Mouse (Mus musculus) forebrain, embryonic 14.5 days (tissue): ENCODE results near the gene Tmprss9. TPM values are rescaled to one million over a fixed set of nuclear protein-coding genes. Genes with fewer than 3 reads are reported as not detected.
A peak's percentile ranks its signal among the peaks of the same experiment; 100 is the strongest.

Experiments used
- ATAC-seq: fragments of 200-750 bp; cut with Nextera tagmentation; 2 replicates; pipeline ENCODE4 v1.8.0; 2017; ENCODE audit warnings: mild to moderate bottlenecking, moderate library complexity
- DNase-seq: peaks from one replicate; pipeline ENCODE4 v3.0.0-alpha.2; 2015; ENCODE audit warnings: low spot score
- H3K27ac ChIP-seq: fragments of 300-500 bp; sonication (generic); 2 replicates; pipeline ENCODE4 v1.5.1; 2014; ENCODE audit warnings: low read depth, mild to moderate bottlenecking, control low read depth, low read length, moderate library complexity
- H3K27me3 ChIP-seq: fragments of 300-500 bp; sonication (generic); replicated peaks from 2 replicates; pipeline ENCODE4 v1.6.1; 2014; ENCODE audit warnings: low read length, control low read depth, mixed read lengths; ENCODE audit not compliant: control insufficient read depth, insufficient read depth
- H3K36me3 ChIP-seq: fragments of 300-500 bp; sonication (generic); 2 replicates; pipeline ENCODE4 v1.6.1; 2014; ENCODE audit warnings: low read length, control low read depth; ENCODE audit not compliant: control insufficient read depth, insufficient read depth
- H3K4me1 ChIP-seq: fragments of 300-500 bp; sonication (generic); 2 replicates; pipeline ENCODE4 v1.6.1; 2014; ENCODE audit warnings: antibody characterized with exemption, low read length, control low read depth; ENCODE audit not compliant: control insufficient read depth, insufficient read depth
- H3K4me2 ChIP-seq: fragments of 300-500 bp; sonication (generic); 2 replicates; pipeline ENCODE4 v1.6.1; 2014; ENCODE audit warnings: mild to moderate bottlenecking, control low read depth, low read length
- H3K4me3 ChIP-seq: fragments of 300-500 bp; sonication (generic); 2 replicates; pipeline ENCODE4 v1.5.1; 2014; ENCODE audit warnings: low read depth, low read length, control low read depth
- H3K9ac ChIP-seq: fragments of 300-500 bp; sonication (generic); 2 replicates; pipeline ENCODE4 v1.6.1; 2014; ENCODE audit warnings: mild to moderate bottlenecking, low read length, control low read depth, moderate library complexity
- H3K9me3 ChIP-seq: fragments of 300-500 bp; sonication (generic); replicated peaks from 2 replicates; pipeline ENCODE4 v1.6.1; 2016; ENCODE audit warnings: low read length, control low read depth, mixed read lengths; ENCODE audit not compliant: control insufficient read depth
- WGBS: fragments of 180-500 bp; shearing (Covaris S2); extraction: QIAGEN DNeasy Blood & Tissue Kit; methylation state at CpG from one replicate; pipeline ENCODE4 v1.1.7; 2014; 5-methylcytosine and 5-hydroxymethylcytosine counted together
- polyA plus RNA-seq: library from polyadenylated mRNA; unstranded; fragments of >200 nt; fragmentation: Nextera tagmentation; extraction: Ambion mirVana; gene quantifications from 2 replicates; pipeline ENCODE4 v1.2.1, GENCODE M21; 2014

Gene Tmprss9
- polyA plus RNA-seq, 1 experiment from 2014 or later, result 0.13 TPM

DNA sequence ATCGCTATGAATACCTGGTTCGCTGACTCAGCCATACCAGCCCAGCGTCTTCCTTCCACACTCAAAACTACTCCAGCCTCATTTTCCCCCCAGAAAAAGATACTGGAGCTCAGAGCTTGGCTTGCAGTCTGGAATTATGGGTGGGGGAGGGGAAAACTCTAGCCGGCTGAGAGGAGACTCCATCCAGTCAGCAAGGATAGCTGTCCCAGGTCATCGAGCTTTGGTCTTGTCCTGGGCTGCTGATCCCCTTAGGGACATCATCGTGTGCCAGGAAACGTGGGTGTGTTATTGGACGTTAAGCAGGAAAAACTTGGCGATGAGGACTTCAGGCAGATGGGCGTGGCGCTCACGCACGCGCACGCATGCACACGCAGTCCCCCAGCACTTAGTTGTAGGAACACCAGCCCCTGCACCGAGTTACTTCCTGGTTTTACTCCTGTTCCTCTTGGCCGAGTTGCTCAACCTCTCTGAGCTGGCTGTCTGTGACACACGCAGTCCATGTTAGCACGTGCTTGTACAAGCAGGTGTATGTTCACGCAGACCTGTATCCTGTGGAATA, 61.9 kb downstream of the Tmprss9 start:
- H3K9me3 ChIP-seq, result no peaks in the 10 kb centered on the region
- no peaks in the 10 kb centered on the region for H3K36me3 ChIP-seq
- WGBS, result 4% methylated on average over 21 of the region's 21 CpGs
- peak overlapping the region; percentile 13; the same call in 1 of the 2 replicates for H3K4me3 ChIP-seq
- ATAC-seq (no peak), DNase-seq (peak; percentile 34)
- peaks cover 58% of the 10 kb centered on the region for H3K4me1 ChIP-seq
- H3K4me2 ChIP-seq, result peak overlapping the region; percentile 43
- H3K27me3 ChIP-seq, result peaks cover 49% of the 10 kb centered on the region
- no peak overlapping the region for H3K27ac ChIP-seq
- no peak overlapping the region for H3K9ac ChIP-seq

DNA sequence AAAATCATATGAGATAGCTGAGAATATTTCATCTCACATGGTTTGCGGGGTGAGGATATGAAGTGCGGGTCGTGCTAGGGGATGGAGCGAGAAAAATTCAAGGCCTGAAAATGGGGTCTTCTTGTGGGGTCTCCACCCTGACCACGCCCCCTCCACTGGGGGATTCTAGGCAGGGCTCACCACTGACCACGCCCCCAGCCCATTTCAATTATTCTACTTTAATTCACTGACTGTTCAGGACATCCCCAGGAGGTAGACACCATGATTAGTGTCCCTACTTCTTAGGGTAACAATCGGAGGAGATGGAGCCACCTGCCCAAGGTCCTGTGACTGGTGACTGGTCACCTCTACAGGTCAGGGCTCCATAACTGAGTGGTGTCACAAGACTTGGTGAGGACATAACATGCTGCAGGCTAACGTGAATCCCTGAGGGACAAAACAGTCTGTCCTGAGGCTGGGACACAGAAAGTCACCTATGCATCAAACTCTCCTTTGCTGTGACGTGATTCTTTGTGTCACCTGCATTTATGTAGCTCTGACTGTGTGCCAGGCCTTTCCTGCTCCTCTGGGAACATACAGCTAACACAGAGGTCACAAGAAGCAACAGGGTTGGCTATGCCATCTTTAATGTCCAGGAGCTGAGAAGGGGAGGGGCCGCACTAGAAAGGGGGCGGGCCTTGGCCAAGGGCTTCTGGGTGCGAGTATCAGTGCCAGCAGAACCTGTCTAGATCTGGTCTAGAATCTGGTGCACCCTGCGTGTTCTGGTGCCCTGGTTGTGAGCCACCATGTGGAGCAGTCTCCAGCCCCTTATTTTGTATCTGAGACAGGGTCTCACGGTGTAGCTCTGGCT, 62.7 kb downstream of the Tmprss9 start:
- Histone ChIP-seq H3K4me3 (no peak overlapping the region), H3K4me1 (peaks cover 60% of the 10 kb centered on the region), H3K9me3 (no peaks in the 10 kb centered on the region), H3K36me3 (no peaks in the 10 kb centered on the region), H3K9ac (no peak overlapping the region), H3K27me3 (peaks cover 49% of the 10 kb centered on the region), H3K27ac (no peak overlapping the region), H3K4me2 (no peak overlapping the region)
- ATAC-seq (no peak), DNase-seq (no peak)
- 36% methylated on average over 14 of the region's 14 CpGs for WGBS

DNA sequence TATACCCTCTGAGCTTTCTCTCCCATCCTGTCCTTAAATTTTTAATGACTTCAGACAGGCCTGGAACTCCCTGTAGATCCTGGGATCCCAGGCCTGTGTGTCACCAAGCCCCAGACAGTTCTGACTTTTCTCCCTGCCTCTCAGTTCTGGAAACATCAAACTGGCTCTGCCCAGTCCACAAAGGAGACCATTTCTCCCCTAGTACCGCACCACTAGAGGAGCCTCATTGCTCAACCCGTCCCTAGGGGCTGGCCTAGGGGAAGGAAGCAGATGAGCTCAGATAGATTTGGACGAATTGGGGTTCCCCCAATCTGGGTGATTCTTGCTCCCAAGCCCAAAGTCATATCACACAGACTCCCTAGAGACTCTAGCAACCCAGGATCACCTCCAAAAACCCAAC, 63.6 kb downstream of the Tmprss9 start:
- Histone ChIP-seq H3K9ac (no peak overlapping the region), H3K27me3 (peaks cover 49% of the 10 kb centered on the region), H3K4me2 (no peak overlapping the region; the same call in 1 of the 2 replicates), H3K27ac (no peak overlapping the region), H3K4me3 (no peak overlapping the region), H3K9me3 (no peaks in the 10 kb centered on the region), H3K4me1 (peaks cover 54% of the 10 kb centered on the region), H3K36me3 (no peaks in the 10 kb centered on the region)
- ATAC-seq (no peak), DNase-seq (no peak)
- WGBS, result 22% methylated on average over 3 of the region's 3 CpGs

DNA sequence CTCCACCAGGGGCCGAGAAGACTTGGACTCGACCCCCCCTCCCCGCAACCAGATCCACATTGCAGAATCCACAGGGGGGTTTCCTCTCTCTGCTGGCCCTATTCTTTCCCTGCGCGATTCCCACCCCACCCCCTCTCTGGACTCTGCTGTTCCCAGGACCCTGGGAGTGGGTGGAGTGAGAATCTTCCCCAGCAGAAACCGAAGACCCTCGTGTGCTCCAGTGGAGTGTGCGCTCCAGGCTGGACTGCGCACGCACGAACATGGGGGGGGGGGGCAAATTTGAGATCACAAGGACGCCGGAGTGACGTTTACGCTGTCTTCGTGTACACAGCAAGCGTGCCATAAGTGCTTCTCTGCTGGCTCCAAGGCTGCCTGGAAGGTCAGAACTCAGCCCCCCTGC, 64.0 kb downstream of the Tmprss9 start:
- no peak for ATAC-seq
- H3K9ac ChIP-seq, result peak overlapping the region; percentile 47; the same call in 1 of the 2 replicates
- H3K4me1 ChIP-seq, result peaks cover 52% of the 10 kb centered on the region
- H3K4me2 ChIP-seq, result peak overlapping the region; percentile 53
- H3K27me3 ChIP-seq, result peaks cover 45% of the 10 kb centered on the region
- 0 out of 2 replicates have a peak overlapping the region, but pooled peaks have one; percentile 26 for H3K4me3 ChIP-seq
- H3K27ac ChIP-seq, result no peak overlapping the region
- DNase-seq, result peak; percentile 32
- H3K36me3 ChIP-seq, result no peaks in the 10 kb centered on the region
- 2% methylated on average over 15 of the region's 17 CpGs for WGBS
- H3K9me3 ChIP-seq, result no peaks in the 10 kb centered on the region

DNA sequence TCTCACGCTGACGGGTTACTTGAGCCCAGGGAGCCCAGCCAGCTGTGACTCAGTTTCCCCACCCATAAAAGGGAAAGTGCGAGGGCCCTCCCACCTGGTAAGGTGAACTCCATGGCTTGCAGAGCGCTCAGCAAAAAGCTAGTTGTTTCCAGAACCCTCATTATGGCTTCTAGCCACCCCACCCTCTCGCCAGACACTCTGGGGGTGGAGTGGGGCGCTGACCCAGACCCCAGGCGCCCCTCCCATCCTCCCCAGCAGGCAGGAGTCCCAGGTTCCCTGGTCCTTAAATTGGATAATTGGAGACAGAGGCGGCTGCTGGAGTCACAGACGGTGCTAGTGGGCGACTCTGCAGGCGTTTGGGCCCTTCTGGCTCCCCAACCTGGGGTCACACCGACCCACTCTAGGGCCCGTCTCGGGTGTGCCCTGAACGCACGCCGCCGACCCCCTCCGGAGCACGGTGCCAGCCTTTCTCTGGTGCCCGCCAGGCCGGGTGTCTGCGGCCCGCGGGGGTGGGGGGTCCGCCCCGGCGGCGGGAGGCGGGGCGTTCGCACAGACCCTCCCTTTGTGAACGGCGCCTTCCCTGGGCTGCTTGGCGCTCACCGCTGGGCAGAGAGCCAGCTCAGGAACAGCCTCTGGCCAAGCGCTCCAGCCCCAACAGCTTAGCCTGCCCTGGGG, 64.6 kb downstream of the Tmprss9 start:
- Histone ChIP-seq H3K4me2 (peak overlapping the region; percentile 53), H3K9ac (peak overlapping the region; percentile 51), H3K4me1 (peaks cover 49% of the 10 kb centered on the region), H3K4me3 (peak overlapping the region; percentile 26), H3K36me3 (no peaks in the 10 kb centered on the region), H3K27me3 (peaks cover 39% of the 10 kb centered on the region), H3K9me3 (no peaks in the 10 kb centered on the region), H3K27ac (peak overlapping the region; percentile 41; the same call in 1 of the 2 replicates)
- DNase-seq, result peak; percentile 83
- under 1% methylated on average over 37 of the region's 37 CpGs for WGBS
- ATAC-seq, result peak; percentile 54

DNA sequence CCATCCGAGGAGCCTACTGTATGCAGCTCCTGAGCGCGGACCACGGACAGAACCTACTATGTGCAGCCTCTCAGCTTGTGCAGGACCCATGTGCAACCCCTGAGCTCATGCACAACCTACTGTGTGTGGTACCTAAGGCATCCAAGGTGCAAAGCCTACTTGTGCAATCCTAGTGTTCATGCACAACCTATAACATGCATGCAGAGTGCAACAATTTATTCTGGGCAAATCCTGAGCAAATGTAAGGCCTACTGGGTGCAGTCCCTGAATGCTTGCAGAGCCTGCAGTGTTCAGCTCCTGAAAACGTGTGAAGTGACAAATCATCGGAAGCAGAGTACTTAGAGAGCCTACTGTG, 65.1 kb downstream of the Tmprss9 start:
- Histone ChIP-seq H3K27ac (no peak overlapping the region; the same call in 1 of the 2 replicates), H3K9ac (no peak overlapping the region), H3K9me3 (no peaks in the 10 kb centered on the region), H3K27me3 (peaks cover 34% of the 10 kb centered on the region), H3K4me3 (no peak overlapping the region), H3K36me3 (no peaks in the 10 kb centered on the region), H3K4me2 (peak overlapping the region; percentile 53), H3K4me1 (peaks cover 44% of the 10 kb centered on the region)
- 11% methylated on average over 6 of the region's 6 CpGs for WGBS
- DNase-seq (no peak), ATAC-seq (no peak)

DNA sequence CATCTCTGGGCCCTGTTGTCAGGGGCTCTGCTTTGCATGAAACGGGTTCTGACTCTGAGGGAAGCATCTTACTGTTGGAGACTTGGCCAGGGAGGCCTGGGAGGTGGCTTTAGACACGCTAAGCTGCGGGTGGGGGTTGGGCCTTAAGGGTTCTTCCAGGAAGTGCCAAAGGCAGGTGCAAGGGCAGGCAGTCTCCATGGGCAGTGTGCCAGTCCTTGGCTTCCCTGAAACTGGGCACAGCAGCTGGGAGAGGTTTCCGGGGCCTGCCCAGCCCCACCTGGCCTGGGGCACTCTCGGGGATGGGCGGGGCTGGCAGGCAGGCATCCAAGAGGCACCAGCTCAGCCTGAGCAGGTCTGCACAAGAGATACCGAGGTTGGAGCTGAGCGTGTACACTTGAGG, 66.0 kb downstream of the Tmprss9 start:
- Histone ChIP-seq H3K27me3 (peaks cover 26% of the 10 kb centered on the region), H3K9ac (no peak overlapping the region), H3K9me3 (no peaks in the 10 kb centered on the region), H3K4me3 (no peak overlapping the region), H3K36me3 (no peaks in the 10 kb centered on the region), H3K27ac (peak overlapping the region; percentile 15; the same call in 1 of the 2 replicates), H3K4me1 (peaks cover 37% of the 10 kb centered on the region), H3K4me2 (no peak overlapping the region)
- no peak for ATAC-seq
- 17% methylated on average over 8 of the region's 8 CpGs for WGBS
- peak; percentile 59 for DNase-seq

DNA sequence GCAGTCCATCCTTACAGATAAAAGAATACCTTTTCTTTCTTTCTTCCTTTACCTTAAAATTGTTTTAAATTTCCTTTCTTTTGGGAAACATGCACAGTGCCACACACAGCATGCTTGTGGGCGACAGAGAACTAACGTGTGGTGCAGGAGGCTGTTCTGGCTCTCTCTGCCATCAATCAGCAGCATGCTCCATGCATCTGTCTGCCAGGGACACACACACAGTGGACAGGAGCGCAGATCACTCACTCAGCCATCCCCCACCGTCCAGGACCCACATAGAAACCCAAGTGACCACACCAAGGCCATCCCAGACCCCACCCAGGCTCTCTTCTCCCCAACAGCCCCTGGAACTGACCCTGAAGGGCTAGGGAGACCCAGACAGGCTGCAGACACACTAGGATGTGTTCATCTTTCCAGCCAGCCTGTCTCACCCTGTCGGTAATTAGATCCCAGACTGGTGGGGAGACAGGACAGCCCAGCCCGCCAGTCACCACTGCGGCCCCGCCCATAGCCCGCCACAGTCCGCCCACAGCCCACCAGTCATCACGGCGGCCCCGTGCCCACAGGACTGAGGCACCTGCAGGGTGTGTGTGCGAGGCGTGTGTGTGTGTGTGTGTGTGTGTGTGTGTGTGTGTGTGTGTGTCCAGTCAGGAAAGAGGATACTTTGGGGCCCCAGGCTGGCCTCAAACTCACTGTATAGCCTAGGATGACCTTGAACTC, 67.3 kb downstream of the Tmprss9 start:
- ATAC-seq, result peak; percentile 49
- Histone ChIP-seq H3K9ac (peak overlapping the region; percentile 54; the same call in 1 of the 2 replicates), H3K4me1 (peaks cover 30% of the 10 kb centered on the region), H3K4me2 (peak overlapping the region; percentile 70), H3K27ac (peak overlapping the region; percentile 30; the same call in 1 of the 2 replicates), H3K27me3 (peaks cover 13% of the 10 kb centered on the region), H3K4me3 (peak overlapping the region; percentile 36), H3K9me3 (no peaks in the 10 kb centered on the region), H3K36me3 (no peaks in the 10 kb centered on the region)
- WGBS, result 9% methylated on average over 15 of the region's 15 CpGs
- DNase-seq, result no peak
